Mouse (Mus musculus): Measurements from ENCODE around the gene Evx1.

GRCm38 (mm10) chr6:52317461-52318180 is 4.3 kb downstream of the Evx1 start:
- TF ChIP-seq EP300 (optimal IDR thresholded peaks at IDR 0.05) (no peak), CTCF (IDR thresholded peaks at IDR 0.05; ENCODE audit: low read depth) (no peak)
